Mouse (Mus musculus) left cerebral cortex, postnatal 25 days (tissue): Measurements from ENCODE around the gene Adgrg3. TPM values are rescaled to one million over a fixed set of nuclear protein-coding genes. Genes with fewer than 3 reads are reported as not detected.

Experiments used
- DNase-seq, 2 experiments: peaks; one replicate each; pipeline ENCODE4 v3.0.0; 2022; ENCODE audit warnings: low spot score in 2 of 2, mixed read lengths in 1 of 2
- intact Hi-C: fragments of 180-260 bp; cut with DNase I; formaldehyde crosslinking; loops from one replicate; pipeline ENCODE4 v1.15.1; 2025
- total RNA-seq, 2 experiments: library from RNA; stranded (reverse); gene quantifications; 2 replicates each; pipeline ENCODE4 v1.2.3; 2021

Gene Adgrg3
- under 1 TPM; 0.14 to 0.18 TPM for total RNA-seq

GRCm38 (mm10) chr8:95017451-95017850 is at the start of gene Adgrg3:
Gene Adgrg3, plus strand, starts transcription at chr8:95017692.
- intact Hi-C loops = no loop called here
- no peak for DNase-seq

- no peak for DNase-seq
- intact Hi-C loops = no loop called here
Measured at GRCm38 (mm10) chr8:94973270-94973669, 44.2 kb upstream of the Adgrg3 start.

DNA sequence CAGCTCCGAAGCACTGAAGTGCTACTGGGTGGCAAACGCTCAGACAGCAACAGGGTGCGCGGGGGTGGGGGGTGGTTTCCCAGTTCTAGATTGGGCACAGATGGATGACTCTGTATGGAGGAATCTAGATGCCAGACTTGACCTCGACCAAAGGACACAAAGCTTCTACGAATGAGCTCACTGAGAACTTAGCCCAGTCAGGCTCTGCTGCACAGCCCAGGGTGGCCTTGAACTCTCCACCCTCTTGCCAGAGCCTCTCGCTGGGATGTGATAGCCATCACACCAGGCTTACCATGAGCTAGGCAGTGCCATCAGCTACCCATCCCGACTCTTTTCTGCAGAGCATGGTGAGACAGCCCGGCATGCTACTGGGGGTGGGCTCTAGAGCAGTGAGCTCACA is 43.7 kb upstream of the Adgrg3 start:
- intact Hi-C loops = no loop called here
- no peak for DNase-seq

DNA sequence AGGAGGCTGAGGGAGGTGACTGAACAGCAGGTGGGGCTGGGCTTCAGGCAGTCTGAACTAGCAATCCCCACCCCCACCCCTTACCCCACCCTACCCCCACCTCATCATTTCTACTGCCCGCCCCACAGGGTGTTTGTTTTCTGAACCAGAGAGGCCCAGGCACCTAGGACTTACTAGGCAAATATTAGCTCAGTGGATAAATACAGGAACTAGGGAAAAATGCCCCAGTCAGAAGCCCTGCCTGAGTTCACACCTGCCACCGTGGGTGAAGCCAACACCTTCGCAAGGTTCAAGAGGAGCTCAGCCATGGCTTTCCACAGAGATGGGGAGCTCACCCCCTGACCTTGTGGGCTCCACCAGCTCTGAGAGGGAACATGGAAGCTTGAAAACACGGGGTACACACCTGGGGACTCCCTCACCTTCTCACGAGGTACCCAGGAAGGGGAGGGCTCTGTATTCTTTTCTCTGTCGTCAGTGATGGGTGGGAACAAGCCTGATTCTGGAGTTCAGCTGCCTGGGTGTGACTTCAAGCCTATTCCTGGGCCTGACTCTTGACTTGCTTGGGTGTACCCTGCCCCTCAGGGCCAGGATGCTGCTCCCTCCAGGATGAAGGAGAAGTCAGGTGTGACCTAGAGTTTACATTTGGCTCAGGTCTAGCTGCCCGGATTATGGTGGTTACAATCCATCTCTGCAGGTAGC is 42.9 kb upstream of the Adgrg3 start, which contains the start of gene Adgrg1:
Gene Adgrg1 (plus strand): TSS at position 285 of the 699 bp plus-strand sequence.
- no peak for DNase-seq
- intact Hi-C loops = no loop called here

GRCm38 (mm10) chr8:94976651-94977417 is 40.7 kb upstream of the Adgrg3 start:
- intact Hi-C loops = no loop called here
- DNase-seq = no peak

DNA sequence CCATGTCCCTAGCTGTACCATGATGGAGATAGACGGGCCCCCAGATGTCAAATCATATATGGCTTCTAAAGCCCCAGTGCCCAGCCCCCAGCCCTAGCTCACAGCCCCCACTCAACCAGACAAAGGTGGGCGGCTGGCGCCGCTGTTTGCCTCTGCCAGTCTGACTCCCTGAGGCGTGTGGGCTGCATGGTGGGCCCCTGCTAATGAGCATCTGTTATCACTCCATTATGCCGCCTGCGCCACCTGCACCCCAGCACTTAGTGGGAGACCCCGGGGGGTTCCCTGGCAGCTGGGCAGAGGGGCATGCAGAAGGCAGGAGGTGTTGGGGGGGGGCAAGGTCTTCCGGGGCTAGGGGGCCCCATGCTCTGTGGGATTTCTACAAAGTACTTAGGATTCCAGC is 39.4 kb upstream of the Adgrg3 start:
- intact Hi-C loops = no loop called here
- DNase-seq = no peak

GRCm38 (mm10) chr8:94978593-94979319 is 38.7 kb upstream of the Adgrg3 start:
- intact Hi-C loops = no loop called here
- no peak for DNase-seq

DNA sequence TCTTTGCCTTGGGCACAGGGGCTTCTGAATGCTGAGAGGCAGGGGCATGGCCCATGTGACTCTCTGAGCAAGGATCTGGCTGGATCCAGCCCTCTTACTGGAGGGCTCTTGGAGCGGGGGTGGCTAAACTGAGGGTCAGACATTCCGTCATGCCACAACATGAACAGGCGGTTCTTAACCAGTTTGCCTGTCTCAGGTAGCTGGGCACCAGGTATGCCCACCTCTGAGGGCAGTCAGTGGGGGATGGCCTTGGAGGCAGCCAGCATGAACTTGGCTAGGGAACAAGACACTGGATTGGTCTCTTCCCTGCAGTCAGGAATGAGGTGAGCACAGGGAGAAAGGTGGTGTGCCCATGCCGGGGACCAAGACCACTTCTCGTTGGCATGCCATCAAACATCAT is 37.3 kb upstream of the Adgrg3 start:
- intact Hi-C loops = no loop called here
- DNase-seq = no peak

DNA sequence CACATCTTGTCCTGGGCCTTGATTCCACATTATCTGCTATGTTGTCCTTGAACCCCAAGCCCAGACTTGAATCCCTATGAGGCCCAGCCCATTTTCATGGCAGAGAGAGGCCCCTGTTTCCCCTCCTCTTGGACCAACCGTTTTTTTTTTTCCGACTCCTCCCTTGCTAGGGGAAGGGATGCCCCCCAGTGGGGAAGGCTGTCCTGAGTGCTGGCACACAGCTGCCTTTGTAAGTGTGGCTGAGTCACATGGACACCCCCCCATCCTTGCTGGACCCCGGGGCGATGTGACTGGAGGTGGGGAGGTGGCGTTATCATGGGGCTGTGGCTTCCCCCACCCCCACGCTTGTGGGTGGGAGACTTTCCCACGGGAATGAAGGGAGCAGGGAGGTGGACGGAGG is 36.5 kb upstream of the Adgrg3 start:
- intact Hi-C loops = no loop called here
- no peak for DNase-seq

- intact Hi-C loops = no loop called here
- DNase-seq = no peak
Measured at GRCm38 (mm10) chr8:94981848-94982247, 35.6 kb upstream of the Adgrg3 start.

DNA sequence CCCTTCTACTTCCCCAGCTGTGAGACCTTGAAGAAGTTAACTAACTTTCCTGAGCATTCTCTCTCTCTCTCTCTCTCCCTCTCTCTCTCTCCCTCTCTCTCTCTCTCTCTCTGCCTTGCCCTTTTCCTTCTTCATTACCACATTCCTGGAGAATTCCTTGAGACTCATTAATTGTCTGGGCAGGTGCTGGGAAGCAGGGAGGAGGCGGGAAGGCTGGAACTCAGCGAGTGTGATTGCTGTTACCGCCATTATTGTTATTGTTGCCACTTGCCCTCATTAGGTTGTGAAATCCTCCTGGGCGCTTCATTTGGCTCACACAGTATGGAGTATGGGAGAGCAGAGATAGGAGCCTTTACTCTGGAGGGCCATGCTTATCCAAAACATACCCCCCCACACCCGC is 34.3 kb upstream of the Adgrg3 start:
- DNase-seq = no peak
- intact Hi-C loops = no loop called here

GRCm38 (mm10) chr8:94983881-94984516 is 33.5 kb upstream of the Adgrg3 start:
- peak; percentile 66 to 82 for DNase-seq
- intact Hi-C loops = no loop called here

GRCm38 (mm10) chr8:94985023-94985422 is 32.5 kb upstream of the Adgrg3 start:
- intact Hi-C loops = no loop called here
- DNase-seq = no peak

DNA sequence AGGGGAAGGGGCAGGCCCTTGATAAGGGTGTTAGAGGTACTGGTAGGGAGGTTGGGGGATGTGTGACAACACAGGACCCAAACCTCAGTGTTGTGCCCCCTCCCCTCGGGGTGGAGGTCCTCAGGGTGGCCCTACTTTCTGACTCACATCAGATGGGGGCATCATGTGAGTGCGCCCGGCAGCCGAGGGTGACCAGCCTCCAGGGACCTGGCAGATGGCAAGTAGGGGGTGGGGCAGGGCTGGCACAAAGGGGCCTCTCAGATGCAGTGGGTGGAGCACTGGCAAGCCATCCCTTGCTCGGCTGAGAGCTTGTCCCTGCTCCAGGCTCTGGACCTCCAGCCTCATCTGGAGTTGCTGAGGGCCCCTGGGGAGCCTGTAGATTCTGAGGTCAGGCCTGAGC is 30.8 kb upstream of the Adgrg3 start:
- peak in 1 of 2 experiments; percentile 57 for DNase-seq
- intact Hi-C loops = no loop called here

GRCm38 (mm10) chr8:94987553-94987952 is 29.9 kb upstream of the Adgrg3 start:
- intact Hi-C loops = no loop called here

GRCm38 (mm10) chr8:94988619-94989018 is 28.9 kb upstream of the Adgrg3 start:
- intact Hi-C loops = no loop called here
- DNase-seq = no peak

More at GRCm38 (mm10) chr8:94987553-94987952, 29.9 kb upstream of the Adgrg3 start:
- DNase-seq = no peak

GRCm38 (mm10) chr8:94989711-94990110 is 27.8 kb upstream of the Adgrg3 start:
- intact Hi-C loops = no loop called here
- no peak for DNase-seq

DNA sequence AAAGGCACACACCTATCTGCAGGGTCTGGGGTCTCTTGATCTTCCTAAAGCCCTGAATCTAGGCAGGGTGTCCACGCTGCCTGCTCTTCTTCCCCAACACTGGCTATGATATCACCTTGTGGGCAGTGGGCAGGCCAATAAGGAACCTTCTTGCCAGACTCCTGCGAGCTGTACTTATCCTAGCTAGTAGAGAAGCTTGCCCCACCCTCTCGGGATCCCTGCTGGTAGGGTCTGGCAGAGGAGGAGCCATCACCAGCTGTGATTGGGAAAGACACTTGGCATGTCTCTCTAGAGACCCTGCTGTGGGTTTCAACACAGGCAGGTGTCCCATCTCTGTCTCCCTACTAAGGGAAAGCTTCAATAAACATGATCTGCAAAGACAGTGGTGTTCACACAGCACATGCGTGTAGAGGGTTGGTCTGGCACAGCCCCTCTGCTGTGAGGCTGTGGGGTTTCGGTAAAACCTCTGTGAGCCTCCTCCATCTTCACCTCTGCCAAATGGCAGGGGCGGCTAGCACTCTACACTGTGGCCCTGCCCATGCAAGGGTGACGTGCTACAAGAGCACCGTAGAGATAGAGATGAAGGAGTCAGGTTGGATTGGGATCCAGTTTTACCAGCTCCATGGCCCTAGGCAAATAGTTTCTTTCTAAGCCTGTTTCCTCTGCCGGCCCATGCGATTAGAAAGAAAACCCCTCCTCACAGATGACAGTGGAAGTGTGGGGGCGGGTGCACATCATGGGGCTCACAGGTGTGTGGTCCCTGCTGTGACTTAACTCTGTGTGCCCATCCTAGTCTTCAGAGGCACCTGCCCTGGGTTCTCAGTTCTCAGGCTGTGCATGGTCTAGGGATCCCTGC is 26.7 kb upstream of the Adgrg3 start:
- intact Hi-C loops = no loop called here
- DNase-seq = no peak

DNA sequence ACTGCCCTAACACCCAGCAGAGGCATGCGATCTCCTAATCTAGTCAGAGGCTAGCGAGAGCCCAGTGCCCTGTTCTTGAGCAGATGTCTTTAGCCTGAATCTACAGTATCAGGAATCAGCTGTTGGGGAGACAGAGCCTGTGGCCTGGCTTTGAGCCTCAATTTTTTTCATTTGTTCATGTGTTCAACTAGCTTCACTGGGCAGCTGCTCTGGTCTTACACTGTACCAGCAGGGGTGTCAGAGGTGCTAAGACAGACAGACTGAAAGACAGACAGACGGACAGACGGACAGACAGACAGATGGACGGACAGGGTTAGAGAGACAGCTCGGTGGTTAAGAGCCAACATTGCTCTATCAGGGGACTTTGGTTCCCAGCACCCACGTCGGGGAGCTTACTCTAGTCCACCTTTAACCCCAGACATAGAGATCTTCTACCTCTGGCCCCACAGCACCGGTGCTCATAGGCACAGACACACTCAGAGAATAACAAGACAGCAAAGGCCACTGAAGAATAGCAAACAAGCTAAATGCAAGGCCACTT is 26.0 kb upstream of the Adgrg3 start:
- intact Hi-C loops = no loop called here
- DNase-seq = no peak
